Mouse (Mus musculus): Measurements from ENCODE around the gene Rc3h2. TPM values are rescaled to one million over a fixed set of nuclear protein-coding genes. Genes with fewer than 3 reads are reported as not detected.

Gene Rc3h2
- 10 to 100 TPM; 84.5 to 97.3 TPM for total RNA-seq (2021)

- DNase-seq (ENCODE audit: low spot score in 2 of 2): peak; percentile 96 to 98
- intact Hi-C loops (cut with DNase I): no loop called here
Measured at GRCm38 (mm10) chr2:37422306-37423304, at the start of gene Rc3h2. Gene Rc3h2 (minus strand): TSS chr2:37422903.

- no peak for DNase-seq (ENCODE audit: low spot score in 2 of 2)
- intact Hi-C loops (cut with DNase I): no loop called here
Measured at GRCm38 (mm10) chr2:37466266-37466665, 43.6 kb upstream of the Rc3h2 start.

GRCm38 (mm10) chr2:37460707-37461106, 38.0 kb upstream of the Rc3h2 start:
- DNase-seq (ENCODE audit: low spot score in 2 of 2): no peak
- intact Hi-C loops (cut with DNase I): no loop called here

- DNase-seq (ENCODE audit: low spot score in 2 of 2): no peak
- intact Hi-C loops (cut with DNase I): loop anchor here (1.0 kb wide), 1 partner anchor 9 kb away; the partner anchor contains the start of genes Rabgap1, Zbtb26 and Zbtb6
Measured at GRCm38 (mm10) chr2:37452376-37452760, 29.7 kb upstream of the Rc3h2 start.

- intact Hi-C loops (cut with DNase I): loop anchor here (1.0 kb wide), 1 partner anchor 9 kb away; the partner anchor contains the start of genes Rabgap1, Zbtb26 and Zbtb6
- DNase-seq (ENCODE audit: low spot score in 2 of 2): peak; percentile 90 to 96
Measured at GRCm38 (mm10) chr2:37451667-37452375, 29.1 kb upstream of the Rc3h2 start.

- intact Hi-C loops (cut with DNase I): loop anchor here (1.0 kb wide), 1 partner anchor 9 kb away; no protein-coding TSS in a partner anchor
- DNase-seq (ENCODE audit: low spot score in 2 of 2): peak; percentile 96 to 98
Measured at GRCm38 (mm10) chr2:37442611-37443591, 20.2 kb upstream of the Rc3h2 start, which contains the start of the genes Zbtb26, Zbtb6 and Rabgap1. Gene Zbtb26 (minus strand): TSS chr2:37443135. Gene Zbtb6 (minus strand): TSS chr2:37443171. Gene Rabgap1 (plus strand): TSS chr2:37443279.

GRCm38 (mm10) chr2:37431609-37432008, 8.9 kb upstream of the Rc3h2 start:
- DNase-seq (ENCODE audit: low spot score in 2 of 2): no peak
- intact Hi-C loops (cut with DNase I): no loop called here

GRCm38 (mm10) chr2:37430593-37431464, 8.1 kb upstream of the Rc3h2 start:
- intact Hi-C loops (cut with DNase I): no loop called here
- peak; percentile 90 to 94 for DNase-seq (ENCODE audit: low spot score in 2 of 2)

- no peak for DNase-seq (ENCODE audit: low spot score in 2 of 2)
- intact Hi-C loops (cut with DNase I): no loop called here
Measured at GRCm38 (mm10) chr2:37423671-37424070, 968 bp upstream of the Rc3h2 start.

GRCm38 (mm10) chr2:37421903-37422302, 800 bp downstream of the Rc3h2 start:
- intact Hi-C loops (cut with DNase I): no loop called here
- DNase-seq (ENCODE audit: low spot score in 2 of 2): no peak

- intact Hi-C loops (cut with DNase I): loop anchor here (10.0 kb wide), 1 partner anchor 379 kb away; the partner anchor contains the start of gene Crb2
- no peak for DNase-seq (ENCODE audit: low spot score in 2 of 2)
Measured at GRCm38 (mm10) chr2:37395539-37395938, 27.2 kb downstream of the Rc3h2 start.

GRCm38 (mm10) chr2:37382921-37383320, 39.8 kb downstream of the Rc3h2 start:
- intact Hi-C loops (cut with DNase I): loop anchor here (5.0 kb wide), 1 partner anchor 104 kb away; no protein-coding TSS in a partner anchor
- peak; percentile 21 to 35 for DNase-seq (ENCODE audit: low spot score in 2 of 2)

GRCm38 (mm10) chr2:37380189-37380588, 42.5 kb downstream of the Rc3h2 start:
- intact Hi-C loops (cut with DNase I): loop anchor here (5.0 kb wide), 1 partner anchor 107 kb away; no protein-coding TSS in a partner anchor
- peak; percentile 57 to 65 for DNase-seq (ENCODE audit: low spot score in 2 of 2)

- no peak for DNase-seq (ENCODE audit: low spot score in 2 of 2)
- intact Hi-C loops (cut with DNase I): no loop called here
Measured at GRCm38 (mm10) chr2:37376018-37376417, 46.7 kb downstream of the Rc3h2 start.

- intact Hi-C loops (cut with DNase I): no loop called here
- DNase-seq (ENCODE audit: low spot score in 2 of 2): no peak
Measured at GRCm38 (mm10) chr2:37370651-37371050, 52.1 kb downstream of the Rc3h2 start.

GRCm38 (mm10) chr2:37359908-37360307, 62.8 kb downstream of the Rc3h2 start:
- no peak for DNase-seq (ENCODE audit: low spot score in 2 of 2)
- intact Hi-C loops (cut with DNase I): no loop called here

GRCm38 (mm10) chr2:37358633-37359540, 63.8 kb downstream of the Rc3h2 start, which contains the start of gene Pdcl:
Gene Pdcl (minus strand): TSS chr2:37359332.
- intact Hi-C loops (cut with DNase I): no loop called here
- peak; percentile 91 to 95 for DNase-seq (ENCODE audit: low spot score in 2 of 2)
